Mouse (Mus musculus): ENCODE measurements at regions not wholly inside any gene's neighbourhood (a gene's known extent, or its start where the extent isn't known, plus 50 kb on each side); places are given as distances from the start of the nearest gene placed in this dataset.

DNA sequence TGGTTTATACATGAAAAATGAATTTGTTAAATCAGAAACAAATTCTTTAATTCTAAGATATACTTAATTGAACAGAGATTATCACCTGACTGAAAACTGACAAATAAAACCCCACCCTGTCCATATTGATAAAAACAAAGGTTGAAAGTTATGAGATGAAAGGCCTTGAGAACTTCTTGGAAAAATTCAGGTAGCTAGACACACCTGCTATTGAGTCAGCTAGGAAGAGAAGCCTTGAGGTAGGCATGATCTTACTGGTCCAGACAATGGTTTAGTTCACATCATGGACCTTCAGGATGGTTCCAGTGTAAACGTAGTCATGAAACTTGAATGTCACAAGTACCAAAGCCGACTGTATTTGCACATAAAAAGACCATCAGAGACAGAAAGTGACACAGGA, 180.3 kb downstream of the 1700064H15Rik start:
- TF ChIP-seq CTCF (IDR thresholded peaks at IDR 0.05; ENCODE audit: low read depth) (no peak), EP300 (optimal IDR thresholded peaks at IDR 0.05) (no peak)

Measured in stomach, postnatal 0 days (tissue).